Mouse (Mus musculus) olfactory bulb, adult 2 months (tissue): ENCODE data around the gene Tcf7l1.

ENCODE experiments used
- CTCF ChIP-seq: fragments of 200-500 bp; IDR thresholded peaks from 2 replicates; pipeline ENCODE4 v1.5.1; 2012; ENCODE audit warnings: low read depth, mild to moderate bottlenecking, low read length, moderate library complexity; ENCODE audit not compliant: insufficient read depth
- POLR2A ChIP-seq: fragments of 200-500 bp; IDR thresholded peaks from 2 replicates; pipeline ENCODE4 v1.6.1; 2012; ENCODE audit warnings: mild to moderate bottlenecking, low read depth, low read length, moderate library complexity; ENCODE audit not compliant: insufficient read depth

DNA sequence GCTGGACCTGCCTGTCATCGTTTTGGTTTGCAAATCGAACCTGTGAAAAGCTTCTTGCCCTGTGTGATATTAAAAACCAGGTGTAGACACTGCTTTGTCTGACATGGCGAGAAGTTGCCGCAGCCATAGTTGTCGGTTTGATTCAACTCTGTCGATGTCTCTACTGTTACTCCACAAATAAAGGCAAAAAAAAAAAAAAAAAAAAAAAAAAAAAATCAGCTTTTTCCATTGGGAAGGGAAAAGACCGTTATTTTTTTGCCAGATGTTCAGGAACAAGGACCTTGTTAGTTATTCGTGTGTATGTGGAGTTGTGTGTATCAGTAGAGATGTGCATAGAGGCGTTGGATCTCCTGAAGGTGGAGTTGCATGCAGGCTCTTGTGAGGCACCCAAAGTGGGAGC lies 36.7 kb upstream of the Tcf7l1 start:
- TF ChIP-seq CTCF (no peak), POLR2A (no peak)
